Mouse (Mus musculus) layer of hippocampus, postnatal 36 days (tissue): ENCODE measurements around the gene Dnah8. TPM values are rescaled to one million over a fixed set of nuclear protein-coding genes. Genes with fewer than 3 reads are reported as not detected.
"Not testable (repeated sequence)": the region's sequence is repeated elsewhere in the genome, so short reads cannot be mapped to it uniquely, and the experiment has no call there.

Source experiments
- DNase-seq, 2 experiments: peaks; one replicate each; pipeline ENCODE4 v3.0.0; 2022
- total RNA-seq, 2 experiments: library from RNA; stranded (reverse); gene quantifications; 2 replicates each; pipeline ENCODE4 v1.2.3; 2021

Gene Dnah8
- total RNA-seq, 2 experiments from 2014 or later: 2.8 to 2.9 TPM

DNA sequence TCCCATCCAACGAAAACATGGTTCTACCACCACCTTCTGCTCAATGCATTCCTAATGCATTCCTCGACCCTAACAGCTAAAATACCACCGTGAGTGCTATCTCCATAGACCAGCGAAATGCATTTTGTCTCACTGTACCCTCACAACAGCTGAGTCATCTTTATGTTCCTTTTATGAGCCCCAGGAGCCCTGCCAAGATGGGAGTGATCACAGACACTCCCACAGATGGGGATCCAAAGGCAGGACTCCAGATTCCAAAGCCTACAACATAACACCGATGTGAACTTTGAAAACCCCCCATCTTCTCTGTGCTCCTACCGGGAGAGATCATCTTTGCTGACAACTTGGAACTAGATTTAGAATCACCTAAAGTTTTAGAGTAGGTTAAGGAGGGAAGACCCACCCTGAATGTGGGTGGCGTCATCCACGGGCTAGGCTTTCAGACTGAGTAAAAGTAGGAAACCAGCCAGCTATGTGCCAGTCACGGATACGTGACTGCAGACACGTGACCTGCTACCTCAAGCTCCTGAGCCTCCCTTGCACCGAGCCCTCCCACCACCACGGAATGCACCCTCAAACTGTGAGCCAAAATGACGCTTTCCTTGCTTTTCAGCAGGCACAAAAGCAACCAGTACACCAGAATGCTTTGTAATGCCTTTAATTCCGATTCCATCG lies 14.7 kb upstream of the Dnah8 start:
- DNase-seq: peak in 1 of 2 experiments; percentile 61

DNA sequence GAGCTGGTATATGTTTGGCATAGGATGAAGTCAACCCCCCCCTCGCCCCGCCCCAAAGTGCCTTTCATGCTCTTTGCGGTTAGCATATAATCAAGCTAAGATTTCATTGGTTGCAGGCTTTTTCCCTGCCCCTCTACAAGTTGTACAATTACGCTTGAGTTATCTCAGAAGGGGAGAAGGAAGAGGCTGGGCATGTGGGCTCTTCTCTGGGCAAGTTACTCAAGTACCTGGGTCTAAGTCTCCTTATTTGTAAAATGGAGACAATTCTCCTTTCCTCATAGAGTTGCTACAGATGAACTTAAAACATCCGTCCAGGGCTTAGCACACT lies 14.2 kb upstream of the Dnah8 start:
- DNase-seq: no peak

DNA sequence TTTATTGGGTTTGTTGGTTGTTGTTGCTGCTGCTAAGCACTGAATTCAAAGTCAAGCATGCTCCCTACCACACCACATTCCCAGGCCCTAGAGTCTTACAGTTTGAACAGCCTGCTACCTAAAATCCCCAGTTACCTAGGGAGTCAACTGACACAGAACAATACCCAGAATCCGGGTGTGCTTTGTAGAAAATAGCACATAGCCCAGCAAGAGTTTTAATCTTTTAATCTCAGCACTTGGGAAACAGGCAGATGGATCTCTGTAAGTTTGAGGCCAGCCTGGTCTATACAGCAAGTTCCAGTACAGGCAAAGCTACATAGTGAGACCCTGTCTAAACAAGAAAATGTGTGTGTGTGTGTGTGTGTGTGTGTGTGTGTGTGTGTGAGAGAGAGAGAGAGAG lies 13.4 kb upstream of the Dnah8 start:
- no peak for DNase-seq

DNA sequence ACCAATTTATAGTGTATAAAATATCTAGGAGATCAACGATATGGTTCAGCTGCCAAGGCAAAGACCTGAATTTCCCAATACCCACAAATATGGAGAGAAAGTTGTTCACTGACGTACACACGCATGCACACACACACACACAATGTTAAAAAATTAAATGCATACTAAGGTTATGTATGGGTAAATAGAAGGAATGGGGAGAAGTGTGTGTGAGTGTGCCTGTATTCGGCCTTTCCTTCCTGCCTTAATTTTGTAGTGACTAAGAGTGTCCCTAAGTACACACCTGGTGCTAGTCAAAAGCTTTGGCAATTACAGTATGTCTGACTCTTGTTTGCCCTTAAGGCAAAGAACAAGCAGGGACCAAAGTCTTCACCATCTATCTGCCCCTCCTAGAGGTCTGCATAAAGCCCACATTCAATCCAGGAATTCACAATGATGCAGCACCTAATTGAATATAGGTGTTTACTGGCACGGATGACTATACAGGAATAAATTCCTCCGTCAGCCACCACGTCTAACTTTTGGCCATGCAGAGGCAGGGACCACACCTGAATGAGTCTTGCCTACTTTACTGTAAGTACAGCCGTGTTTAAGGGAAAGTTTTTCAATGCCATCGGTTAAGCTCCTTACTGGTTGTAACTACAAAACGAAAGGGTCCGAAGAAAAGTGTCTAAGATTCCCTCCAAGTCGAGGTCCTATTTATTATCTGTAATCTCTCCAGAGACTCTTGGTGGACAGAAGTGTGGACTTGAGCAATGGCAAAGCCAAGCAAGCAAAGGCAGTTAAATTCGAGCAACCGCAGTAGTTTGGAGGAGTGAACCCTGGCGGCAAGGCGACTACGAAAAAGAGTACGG lies 12.7 kb upstream of the Dnah8 start:
- no peak for DNase-seq

DNA sequence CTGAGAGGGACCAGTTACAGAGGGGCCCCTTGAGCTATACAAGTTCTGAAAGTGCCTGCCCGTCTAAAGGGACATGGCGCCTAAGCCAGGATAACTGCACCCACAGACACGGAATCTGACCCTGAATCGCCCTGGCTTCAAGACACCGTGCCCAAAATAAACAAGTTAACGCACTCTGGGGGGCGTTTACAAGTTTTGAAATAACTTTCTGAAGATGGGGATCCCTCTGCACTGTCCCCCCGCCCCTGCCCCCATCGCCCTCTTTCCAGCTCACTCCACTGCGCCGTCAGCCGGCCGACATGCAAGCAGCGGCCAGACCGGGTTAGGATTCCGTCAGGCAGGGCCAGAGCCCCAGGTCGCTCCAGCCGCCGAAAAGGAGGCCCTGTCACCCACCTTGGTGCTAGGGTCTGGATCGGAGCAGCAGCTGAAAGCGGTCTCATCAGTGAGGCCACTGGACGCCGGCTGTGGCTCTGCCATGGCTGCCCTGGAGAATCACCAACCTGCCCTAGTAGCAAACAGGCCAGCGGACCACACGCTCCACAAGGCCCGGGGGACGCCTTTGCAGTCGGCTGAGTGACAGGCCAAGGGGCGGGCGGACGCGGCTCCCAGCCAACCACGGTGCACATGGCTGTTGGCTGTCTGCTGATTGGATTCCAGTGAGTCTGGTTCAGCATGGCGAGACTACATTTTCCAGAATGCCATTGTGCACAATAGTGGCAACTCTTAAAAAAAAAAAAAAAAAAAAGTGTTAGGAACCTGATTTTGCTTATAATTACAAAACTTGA lies 11.9 kb upstream of the Dnah8 start:
- peak; percentile 100 for DNase-seq

DNA sequence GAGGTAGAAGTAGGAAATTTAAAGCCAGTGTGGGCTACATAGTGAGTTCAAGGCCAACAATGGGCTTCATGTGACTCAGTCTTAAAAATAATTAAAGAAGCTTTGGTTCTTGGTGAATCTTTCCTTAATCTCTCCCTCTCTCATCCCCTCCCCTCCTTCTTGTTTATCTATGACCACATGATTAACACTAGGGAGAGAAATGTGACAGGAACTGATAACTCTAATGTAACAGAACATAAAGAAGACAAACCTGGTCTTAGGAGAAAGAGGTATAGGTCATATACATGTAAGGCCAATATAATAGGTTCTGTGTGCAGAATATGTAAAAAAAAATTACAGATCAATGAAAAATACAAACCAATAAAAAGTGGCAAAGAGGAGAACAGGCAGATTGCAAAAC lies 10.8 kb upstream of the Dnah8 start:
- no peak for DNase-seq

DNA sequence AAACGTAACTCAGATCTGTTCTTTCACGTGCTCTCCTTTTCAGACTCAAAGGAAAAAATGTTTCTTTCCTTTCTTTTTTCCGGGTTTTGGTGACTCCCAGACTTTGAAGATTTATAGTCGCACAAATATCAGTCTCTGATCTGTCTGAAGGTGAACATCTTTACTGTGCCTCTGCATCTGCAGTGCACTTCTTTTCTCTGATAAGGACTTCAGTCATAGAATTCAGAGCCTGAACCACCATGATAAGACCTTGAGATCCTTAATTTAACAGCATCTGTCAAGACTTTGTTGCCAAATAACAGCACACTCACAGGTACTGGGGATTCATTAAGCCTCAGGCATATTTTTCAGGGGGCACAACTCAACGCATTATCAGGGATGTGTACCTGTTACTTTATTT lies 8.0 kb upstream of the Dnah8 start:
- DNase-seq: no peak

DNA sequence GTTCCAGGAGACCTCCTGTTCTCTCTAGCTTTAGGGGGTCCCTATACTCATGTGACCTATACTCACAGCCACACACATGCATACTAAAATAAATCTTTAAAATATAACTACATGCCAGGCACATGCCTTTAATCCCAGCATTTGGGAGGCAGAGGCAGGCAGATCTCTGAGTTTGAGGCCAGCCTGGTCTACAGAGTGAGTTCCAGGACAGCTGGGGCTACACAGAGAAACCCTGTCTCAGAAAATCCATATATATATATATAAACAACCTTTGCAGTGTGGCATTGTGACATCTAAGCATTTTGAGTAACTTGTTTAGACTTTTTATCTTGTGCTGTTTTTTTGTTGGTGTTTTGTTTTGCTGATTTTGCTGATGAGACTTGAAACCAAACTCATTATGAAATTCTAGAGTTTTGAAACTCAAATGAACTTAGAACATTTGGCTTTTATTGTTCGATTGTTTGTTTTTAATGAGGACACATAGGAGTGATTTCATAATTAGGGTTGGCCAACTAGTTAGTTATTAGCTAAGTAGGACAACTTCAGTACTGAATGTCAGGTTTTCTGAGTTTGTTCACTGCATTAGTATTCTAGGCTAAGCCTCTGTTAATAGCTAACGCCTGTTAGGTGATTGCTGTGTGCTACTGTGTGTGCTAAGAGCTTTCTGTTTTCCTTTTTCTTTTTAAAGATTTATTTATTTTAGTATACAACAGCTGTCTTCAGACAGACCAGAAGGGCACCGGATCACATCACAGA lies 5.8 kb upstream of the Dnah8 start:
- DNase-seq: no peak

DNA sequence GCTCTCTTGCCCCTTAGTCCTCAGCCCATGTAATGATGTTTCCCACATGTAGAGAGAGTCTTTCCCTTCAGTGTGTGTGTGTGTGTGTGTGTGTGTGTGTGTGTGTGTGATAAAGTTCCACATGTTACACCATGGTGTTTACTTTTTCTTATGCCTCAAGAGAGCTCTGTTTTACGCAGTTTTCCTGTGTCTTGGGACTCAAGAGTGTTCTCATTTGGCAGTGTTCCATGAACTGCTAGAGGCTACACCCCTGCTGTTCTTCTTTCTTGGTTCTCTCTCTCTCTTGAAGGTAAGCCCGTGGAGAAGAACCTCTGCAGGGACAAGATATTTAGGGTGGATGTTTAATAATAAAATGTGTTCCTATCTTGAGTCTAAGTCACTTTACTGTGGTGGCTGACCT lies 5.0 kb upstream of the Dnah8 start:
- no peak for DNase-seq

DNA sequence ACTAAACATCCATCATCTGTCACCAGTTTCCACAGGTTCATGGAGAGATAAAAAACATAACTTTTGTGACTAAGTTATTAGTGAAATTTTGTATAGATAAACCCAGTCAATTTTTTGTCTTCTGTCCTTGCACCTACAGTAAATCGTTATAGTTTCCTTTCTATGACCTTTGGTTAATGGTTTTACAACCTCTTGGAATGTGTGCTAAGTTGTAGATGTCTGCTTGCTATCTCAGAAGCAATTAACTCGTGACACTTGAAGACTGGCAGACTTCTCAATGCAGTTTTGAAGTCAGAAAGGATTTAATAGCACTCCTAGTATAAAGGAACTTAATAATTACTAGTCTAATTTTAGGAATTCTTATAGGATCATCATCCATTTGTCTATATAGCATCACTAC lies 3.6 kb upstream of the Dnah8 start:
- no peak for DNase-seq

DNA sequence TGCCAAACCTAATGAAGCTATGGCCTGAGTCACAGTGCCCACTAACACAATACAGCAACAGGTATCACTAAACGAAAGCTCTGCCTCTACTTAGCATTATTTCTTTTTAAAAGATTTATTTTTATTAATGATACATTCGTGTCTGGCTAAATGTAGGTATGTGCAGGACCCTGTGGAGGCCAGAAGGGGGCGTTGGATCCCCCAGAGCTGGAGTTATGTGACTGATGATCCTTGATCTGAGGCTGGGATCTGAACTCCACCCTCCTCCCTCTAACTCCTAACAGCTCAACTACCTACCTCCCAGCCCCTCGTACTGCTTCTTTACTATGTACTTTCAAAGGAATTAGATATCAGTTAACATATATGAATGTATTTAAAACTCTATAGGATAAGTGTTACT lies 2.7 kb upstream of the Dnah8 start:
- DNase-seq: no peak

DNA sequence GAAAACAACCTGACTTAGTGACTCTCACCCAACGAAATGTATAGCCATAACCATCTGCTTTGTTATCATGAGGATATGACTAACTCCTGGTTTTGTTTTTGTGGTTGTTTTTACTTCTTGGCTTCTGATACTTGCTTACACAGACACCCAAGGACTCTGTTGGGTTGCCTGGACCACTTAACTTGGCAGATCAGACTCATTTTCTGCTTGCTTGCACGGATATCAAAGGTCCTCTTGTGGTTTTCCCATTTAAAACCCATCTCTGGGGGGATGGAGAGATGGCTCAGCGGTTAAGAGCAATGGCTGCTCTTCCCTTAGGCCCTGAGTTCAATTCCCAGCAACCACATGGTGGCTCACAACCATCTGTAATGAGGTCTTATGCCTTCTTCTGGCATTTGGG lies 954 bp upstream of the Dnah8 start:
- no peak for DNase-seq

DNA sequence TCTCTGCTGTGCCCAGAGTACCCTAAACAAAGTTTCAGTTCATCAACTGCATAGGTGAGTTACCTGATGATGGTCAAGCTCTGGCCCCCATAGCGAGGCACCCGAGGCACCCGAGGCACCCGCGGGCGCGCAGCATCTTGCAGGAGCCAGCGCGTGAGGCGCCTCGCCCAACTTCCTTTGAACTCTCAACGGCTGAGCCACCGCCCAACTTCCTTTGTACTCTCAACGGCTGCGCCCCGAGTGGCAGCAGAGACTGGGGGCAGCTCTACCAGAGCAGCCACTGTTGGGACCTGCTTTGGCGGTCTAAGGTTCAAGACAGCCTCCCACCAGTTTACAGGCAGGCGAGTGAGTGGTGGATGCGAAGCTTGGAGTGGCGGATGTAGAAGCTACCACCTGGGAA lies 2.6 kb downstream of the Dnah8 start, which contains the start of gene Glo1:
Gene Glo1 (minus strand): TSS at position 153 of the 400 bp plus-strand sequence.
- DNase-seq: not testable (repeated sequence)

DNA sequence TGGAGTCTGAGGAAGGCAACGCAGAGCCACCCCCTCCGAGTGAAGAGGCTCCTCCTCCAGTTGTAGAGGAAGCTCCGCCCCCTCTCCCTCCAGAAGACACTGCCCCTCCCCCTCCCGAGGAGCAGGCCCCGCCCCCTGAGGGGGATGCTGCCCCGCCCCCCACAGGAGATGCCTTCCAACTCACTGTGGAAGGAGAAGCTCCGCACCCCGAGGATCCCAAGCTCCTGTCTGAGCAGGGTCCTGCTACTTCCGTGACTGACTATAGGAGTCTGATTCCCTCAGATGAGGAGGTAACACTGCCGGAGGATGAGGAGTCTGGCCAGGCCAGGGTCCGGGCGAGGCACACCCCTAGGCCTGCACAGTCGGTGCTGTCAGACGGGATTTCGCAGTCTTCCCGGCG lies 11.2 kb downstream of the Dnah8 start:
- no peak for DNase-seq

DNA sequence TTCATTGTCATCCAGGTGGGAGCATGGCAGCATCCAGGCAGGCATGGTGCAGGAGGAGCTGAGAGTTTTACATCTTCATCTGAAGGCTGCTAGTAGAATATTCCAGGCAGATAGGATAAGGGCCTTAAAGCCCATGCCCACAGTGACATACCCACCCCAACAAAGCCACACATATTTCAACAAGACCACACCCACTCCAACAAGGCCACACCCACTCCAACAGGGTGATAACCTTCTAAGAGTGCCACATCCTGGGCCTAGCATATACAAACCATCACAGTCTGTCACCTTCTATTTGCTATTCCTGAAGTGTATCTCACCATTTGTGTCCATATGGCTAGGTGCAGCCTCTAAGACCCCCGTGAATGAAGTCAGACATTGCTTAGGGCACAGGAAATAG lies 13.6 kb downstream of the Dnah8 start:
- no peak for DNase-seq

DNA sequence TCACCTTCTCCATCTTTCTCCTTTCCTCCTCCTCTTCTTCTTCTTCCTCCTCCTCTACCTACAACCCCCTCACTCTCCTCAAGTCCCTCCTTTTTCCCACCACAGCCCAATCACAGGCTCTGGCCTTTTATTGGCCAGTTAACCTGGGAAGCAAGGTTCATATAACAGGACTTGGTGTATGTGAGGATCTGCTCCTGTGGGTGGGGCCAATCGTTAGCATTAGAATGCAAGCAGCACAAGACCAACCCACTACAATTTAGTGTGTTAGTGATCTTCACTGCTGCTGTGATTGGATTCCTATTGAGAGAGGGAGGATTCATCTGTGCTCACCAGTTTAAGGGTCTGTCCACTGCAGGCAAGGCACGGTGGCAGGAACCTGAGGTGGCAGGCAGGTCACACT lies 14.8 kb downstream of the Dnah8 start:
- DNase-seq: no peak

DNA sequence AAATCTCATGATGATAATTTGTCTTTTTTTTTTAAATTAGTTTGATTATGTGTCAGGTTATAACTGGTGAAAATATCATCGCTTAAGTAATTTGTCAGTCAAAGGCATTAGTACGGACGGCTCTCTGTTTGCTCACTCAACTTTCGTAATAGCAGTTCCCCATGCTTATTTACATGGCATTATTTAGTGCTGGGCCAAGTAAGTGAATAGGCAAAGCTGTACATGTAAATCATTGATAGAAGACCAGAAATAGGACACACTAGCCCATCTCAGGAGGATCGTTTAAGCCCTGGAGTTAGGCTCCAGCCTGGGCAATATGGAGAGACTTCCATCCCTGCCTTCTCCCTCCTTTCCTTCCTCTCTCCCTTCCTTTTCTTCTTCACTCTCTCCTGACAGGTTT lies 16.7 kb downstream of the Dnah8 start:
- DNase-seq: no peak

DNA sequence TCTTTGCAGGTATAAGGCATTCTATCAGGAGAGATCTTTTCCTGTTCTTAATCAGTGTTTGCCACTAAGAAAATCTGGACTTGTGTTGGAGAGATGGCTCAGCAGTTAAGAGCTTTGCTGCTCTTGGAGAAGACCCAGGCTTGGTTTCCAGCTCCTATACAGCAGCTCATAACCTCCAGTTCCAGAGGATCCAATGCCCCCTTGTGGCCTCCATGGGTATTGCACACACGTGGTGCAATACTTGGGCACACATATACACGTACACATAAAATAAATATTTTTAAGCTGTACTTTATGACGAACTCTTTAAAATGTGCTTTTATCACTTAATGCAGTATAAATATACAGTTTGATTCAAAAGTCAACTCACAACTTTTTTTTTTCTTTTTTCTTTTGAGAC lies 24.6 kb downstream of the Dnah8 start:
- DNase-seq: no peak

DNA sequence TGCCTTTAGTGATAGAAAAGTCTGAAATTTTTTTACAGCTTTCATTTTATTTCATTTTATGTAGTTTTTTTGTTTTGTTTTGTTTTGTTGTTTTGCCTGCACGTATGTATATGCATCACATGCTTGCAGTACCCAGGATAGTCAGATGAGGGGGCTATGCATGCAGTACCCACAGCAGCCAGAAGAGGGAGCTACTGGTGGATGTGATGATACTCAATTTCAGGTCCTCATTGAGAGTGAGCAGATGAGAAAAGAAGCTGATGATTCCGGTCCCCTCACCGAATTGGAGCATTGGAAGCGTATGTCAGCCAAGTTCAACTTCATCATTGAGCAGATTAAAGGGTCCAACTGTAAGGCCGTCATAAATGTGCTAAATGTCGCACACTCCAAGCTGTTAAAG lies 28.9 kb downstream of the Dnah8 start:
- no peak for DNase-seq

DNA sequence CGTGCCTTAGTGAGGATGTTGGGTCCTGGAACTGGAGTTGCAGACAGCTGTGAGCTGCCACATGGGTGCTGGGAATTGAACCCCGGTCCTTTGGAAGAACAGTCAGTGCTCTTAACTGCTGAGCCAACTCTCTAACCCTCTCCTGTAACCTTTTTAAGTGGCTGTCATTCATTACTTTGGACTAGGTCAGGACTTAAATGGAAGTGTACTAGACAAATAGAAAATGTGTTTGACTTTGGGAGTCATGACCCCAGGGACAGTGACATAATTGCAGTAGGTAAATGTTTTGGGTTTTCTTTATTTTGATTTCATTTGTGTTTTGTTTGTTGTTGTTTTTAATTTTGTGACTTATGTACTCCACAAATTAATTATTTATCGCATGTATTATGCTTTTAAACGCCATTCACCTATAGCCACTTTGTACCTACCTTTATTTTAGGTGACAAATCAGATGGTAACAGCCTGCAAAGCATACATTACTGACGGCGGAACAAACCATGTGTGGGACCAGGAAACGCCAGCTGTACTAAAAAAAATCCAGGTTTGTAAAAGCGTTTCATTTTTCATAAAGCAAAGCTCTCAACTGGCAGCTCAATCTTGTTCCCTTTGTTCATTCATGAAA lies 33.5 kb downstream of the Dnah8 start:
- no peak for DNase-seq

DNA sequence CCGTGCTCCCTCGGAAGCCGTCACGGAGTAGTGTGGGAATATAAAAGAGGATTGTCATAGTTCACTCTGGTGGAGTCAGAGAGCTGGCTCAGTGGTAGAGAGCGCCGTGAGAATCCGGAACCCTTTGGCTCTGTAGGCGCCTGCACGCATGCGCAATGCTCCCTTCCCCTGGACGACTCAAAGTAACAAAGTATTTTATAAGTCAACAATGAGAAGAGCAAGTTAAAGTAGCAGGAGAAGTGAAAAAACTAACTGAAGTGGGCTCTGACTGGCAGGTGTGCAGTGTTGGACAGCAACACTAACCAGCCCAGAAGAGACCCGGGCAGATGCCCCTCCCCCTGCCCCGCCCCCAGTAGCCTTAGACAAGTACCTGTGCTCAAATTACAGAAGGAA lies 34.0 kb downstream of the Dnah8 start:
- peak; percentile 68 to 76 for DNase-seq

DNA sequence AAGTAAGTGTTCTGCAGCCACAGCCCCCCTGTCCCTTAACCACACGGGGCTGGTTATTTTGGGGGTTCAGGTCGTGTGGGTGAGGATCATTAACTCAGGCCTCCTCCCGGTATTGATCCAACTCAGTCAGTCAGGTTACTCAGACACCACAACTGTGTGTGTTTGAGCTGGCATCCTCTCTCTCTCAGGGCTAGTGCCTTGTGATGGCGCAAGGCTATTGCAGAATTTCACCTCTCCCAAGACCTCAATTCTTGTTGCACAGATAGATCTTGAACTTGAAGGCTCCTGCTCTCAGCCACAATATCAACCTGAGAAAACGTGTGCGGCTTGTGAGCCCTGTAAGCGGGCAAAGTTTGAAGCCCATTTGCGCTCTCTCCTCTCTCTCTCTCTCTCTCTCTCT lies 38.0 kb downstream of the Dnah8 start:
- DNase-seq: no peak
